Mouse (Mus musculus) MN1 (cell line): ENCODE results near the gene Gm28230.

Experiments
- DNase-seq: peaks from one replicate; pipeline ENCODE4 v3.0.0-alpha.2; 2016; ENCODE audit warnings: low spot score

Gm28230 gene

DNA sequence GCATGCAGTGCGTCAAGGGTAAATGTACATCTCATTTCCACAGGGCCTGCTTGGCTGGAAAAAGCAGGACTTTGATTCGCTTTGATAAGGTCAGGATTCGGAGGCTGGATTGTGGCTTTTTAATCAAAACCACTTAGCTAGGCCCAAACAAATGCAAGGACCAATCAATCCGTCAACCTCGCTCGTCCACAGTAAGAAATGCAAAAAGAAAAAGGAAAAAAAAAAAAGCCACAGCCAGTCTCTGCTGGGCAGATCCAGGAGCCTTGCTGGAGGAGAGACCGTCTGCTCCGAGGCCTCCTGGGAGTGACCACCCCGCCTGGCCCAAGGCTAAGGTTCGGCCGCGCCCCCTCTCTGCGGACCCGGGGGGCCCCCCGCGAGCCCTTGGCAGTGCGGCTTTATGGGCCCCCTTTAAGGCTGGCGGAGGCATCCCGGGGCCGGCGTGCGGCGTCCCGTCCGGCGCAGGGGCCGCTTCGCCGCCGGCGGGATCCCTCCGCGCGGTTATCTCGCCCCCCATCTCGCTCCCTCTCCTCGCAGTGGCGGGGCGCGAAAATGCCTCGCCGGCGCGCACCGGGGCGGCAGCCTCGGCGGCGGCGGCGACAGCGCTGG lies 22.0 kb upstream of the Gm28230 start, which contains the start of gene Hoxd8:
Gene Hoxd8 (plus strand): TSS at position 223 of the 606 bp plus-strand sequence.
- no peak for DNase-seq

GRCm38 (mm10) chr2:74704999-74705466 lies 21.5 kb upstream of the Gm28230 start:
- DNase-seq: no peak

DNA sequence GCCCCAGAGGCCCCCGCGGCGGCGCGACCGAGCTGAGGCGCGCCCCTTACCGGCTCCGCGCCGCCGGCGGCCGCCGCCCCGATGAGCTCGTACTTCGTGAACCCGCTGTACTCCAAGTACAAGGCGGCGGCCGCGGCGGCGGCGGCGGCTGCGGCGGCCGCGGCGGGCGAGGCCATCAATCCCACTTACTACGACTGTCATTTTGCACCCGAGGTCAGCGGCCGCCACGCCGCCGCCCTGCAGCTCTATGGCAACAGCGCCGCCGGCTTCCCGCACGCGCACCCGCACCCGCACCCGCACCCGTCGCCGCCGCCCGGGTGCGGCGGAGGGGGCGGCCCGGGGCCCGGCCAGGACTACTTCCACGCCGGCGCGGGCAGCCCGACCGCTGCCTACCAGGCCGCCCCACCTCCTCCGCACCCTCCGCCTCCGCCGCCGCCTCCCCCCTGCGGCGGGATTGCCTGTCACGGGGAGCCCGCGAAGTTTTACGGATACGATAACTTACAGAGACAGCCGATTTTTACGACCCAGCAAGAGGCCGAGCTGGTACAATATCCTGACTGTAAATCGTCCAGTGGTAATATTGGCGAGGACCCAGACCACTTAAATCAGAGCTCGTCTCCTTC lies 20.9 kb upstream of the Gm28230 start:
- no peak for DNase-seq

DNA sequence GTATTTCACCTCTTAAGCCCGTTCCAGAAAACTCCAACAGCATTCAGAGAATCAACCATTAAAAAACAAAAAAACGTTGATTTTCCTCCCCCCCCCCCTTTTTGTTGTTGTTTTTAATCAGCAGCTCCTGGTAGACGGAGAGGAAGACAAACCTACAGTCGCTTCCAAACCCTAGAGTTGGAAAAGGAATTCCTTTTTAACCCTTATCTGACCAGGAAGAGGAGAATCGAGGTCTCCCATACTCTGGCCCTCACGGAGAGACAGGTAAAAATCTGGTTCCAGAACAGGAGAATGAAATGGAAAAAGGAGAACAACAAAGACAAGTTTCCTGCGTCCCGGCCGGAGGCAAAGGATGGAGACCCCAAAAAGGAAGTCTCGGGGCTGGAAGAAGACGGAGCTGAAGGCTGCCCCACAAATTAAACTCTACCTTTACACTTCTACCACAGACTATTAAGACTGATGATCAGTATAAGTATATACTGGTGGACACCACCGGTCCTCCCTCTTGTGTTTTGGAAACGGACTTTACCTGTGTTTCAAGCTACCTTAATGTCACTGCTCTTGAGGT lies 20.1 kb upstream of the Gm28230 start:
- no peak for DNase-seq

DNA sequence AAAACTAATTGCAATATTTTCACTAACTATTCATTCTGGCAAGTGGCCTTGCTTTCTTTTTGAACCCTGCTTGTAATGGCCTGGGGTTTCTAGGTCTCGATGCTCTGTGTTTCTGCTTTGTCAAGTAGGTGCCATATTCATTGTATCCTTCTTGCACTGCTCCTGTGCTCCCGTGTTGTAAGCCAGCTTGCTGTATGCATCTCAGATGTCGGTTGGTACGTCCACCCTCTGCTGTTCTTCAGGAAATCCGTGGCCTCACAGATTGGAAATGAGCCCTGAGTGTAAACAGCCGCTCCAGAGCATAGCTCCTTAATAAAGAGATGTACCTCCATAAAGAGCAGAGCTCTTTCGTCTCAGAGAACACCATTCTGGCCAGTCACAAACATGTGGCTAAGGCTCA lies 18.9 kb upstream of the Gm28230 start:
- no peak for DNase-seq

DNA sequence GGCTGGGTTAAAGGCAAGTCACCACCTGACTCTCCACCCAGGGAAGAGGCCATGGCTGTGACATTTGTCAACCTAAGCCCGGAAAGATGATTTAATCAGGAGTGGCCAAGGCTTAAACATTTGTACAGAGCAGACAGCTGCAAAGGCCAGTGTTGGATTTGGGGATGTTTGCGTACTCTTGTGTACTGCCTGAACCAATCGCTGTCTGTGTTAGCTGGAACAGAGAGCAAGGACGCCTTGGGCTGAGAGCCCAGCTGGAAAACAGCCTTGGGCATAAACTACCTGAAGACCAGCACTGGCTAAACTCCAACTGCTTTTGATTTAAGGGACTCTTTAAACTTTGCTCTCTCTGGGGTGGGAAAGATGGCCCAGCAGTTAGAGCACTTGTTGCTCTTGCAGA lies 17.9 kb upstream of the Gm28230 start:
- DNase-seq: no peak

DNA sequence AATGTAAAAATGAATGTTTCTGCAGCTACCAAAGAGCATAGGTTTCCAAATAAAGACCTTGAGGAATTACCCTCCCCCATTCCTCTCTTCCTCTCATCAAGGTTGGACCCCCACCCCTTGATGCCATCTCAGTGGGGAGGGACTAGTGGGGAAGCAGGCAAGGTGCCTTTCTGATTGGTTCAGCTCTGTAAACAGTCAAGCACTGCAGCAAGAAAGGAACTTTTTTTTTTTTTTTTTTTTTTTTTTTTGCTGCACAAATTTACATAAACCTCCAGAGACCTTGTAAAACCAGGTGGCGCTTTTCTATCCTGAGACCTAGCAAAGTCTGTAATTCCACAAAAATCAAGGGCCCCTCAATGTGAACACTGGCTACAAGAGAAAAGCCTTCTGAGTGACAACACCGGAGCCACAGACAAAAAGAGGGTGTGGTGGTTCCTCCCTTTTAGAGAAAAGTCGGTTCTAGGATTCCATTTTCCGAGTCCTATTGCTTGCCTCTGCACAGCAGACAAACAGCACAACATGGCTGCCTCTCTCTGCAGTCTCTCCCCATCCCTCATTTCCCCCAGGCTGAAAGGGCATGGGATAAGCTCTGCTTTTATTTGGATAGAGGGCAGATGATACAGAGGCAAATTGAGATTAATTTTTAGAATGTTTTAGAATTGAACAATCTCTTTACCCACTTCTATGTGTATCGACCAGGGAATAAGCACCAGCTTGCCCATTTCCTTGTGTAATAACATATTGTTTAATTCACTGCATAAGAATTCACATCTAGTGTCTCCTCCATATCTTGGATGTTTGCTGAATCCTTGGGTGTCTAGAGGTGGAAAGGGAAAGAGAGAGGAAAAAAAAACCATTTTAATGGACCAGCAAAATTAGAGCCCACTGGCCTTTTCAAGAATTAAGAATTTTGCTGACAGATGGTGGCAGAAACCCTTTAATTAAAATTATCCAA lies 16.8 kb upstream of the Gm28230 start:
- DNase-seq: no peak

DNA sequence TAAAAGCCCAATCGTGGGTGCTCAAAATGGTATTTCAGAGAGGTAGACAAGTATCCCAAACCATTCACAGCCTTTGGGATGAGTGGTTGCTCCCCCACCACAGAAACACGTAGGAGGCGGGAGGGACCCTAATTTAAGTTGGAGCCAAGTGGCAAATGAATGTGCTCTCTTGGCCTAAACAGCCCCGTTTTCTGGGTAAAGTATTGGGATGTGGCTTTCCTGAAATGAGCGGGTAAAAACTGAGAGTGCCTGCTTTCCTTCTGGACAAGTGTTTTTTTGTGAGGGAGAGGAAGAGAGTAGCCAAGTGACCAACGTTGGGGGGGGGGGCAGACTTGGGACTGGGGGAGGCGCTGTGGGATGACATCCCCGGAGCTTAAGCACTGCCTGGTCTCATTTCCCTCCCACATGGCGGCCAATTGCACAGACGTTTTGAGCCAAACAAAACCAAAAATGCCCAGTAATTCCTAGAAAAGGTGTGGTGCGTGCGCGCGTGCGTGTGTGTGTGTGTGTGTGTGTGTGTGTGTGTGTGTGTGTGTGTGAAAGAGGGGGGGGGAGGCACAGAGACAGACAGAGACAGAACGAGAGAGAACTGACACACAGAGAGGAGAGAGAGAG lies 15.5 kb upstream of the Gm28230 start:
- DNase-seq: no peak

- no peak for DNase-seq
These were observed 14.6 kb upstream of the Gm28230 start, which contains the start of the genes Hoxd3 and Hoxd4 for GRCm38 (mm10) chr2:74711721-74712621. Gene Hoxd3 (plus strand): TSS chr2:74711927. Gene Hoxd4 (plus strand): TSS chr2:74711929.

- DNase-seq: no peak
These were observed 13.0 kb upstream of the Gm28230 start for GRCm38 (mm10) chr2:74713239-74714150.

DNA sequence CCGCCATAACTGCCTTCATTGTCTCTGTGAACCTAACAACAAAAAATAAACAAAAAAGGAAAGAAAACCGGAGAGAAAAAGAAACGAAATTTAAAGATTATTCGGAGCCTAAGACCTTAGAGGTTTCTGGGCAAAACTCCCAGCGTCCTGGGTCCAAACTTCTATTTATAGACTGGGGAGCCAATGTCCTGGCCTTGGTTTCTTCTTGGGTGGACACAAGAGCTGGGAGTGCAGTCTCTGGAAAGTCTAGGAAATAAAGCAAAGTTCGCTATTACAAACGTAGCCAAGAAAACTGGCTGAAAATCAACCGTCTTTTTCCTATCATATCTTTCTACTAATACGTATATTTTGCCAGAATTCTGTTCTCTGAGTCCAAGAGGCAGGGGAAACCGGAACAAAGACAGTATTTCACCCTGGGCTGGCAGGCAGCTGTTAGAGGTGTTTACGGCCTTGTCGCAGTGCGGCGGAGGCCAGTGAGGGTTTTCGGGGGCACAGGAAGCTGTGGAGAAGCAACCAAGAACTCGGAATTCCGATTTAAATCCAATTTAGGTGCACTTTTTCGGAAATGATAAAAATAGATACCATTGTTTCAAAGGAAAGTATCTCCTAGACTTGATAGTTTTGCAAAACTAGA lies 12.3 kb upstream of the Gm28230 start:
- DNase-seq: no peak

- no peak for DNase-seq
These were observed 11.6 kb upstream of the Gm28230 start for GRCm38 (mm10) chr2:74714881-74715280.

DNA sequence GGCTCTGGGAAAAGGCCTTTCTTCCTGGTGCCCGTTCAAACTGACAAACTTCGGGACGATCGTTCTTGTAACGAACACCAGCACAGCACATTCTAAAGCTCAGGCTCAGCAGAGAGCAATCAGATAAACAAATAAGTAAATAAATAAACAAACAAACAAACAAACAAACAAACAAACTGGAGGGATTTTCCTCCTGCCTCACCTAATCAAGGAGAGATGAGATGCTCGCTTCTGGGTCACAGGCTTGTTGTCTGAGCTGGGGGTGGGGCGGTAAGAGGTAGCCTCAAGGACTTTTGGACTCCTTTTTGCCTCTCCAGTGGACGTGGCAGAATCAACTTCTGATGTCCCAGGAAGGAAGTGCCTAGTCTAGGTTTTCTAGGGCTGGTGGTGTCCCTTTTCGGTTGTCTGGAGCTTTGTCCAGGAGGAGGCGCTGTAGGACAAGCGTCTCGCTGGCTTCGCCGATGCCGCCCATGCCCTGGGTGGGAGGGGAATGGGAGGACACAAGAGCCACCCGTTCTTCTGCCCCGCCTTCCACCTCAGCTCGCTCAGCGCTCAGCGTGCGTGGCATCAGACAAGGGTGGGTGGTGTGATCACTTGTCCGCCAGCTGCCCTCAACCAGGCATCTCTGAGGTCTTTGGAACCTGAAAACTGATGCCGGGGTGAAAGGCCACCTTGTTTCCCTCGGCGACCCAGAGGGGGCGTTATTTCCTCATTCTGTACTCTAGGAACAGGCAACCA lies 10.9 kb upstream of the Gm28230 start:
- peak; percentile 64 for DNase-seq

DNA sequence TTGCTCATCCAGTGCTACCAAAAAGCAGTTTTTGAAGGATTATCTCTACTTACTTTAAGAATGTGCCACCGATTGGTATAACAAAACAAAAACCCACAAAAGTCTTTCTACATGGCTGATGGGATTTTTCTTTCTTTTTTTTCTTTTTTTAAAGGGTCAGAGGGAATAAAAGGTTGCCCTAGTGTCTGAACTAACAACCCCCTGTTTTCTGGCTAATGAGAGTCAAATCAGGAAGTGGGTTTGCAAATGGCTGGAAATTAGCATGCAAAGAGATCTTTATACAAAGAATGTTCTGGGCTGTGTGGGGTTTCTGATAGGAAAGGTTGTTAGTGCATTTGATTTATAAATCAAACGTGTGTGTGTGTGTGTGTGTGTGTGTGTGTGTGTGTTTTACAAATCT lies 6.1 kb upstream of the Gm28230 start:
- DNase-seq: no peak

- DNase-seq: no peak
These were observed 5.5 kb upstream of the Gm28230 start for GRCm38 (mm10) chr2:74720955-74721491.

- no peak for DNase-seq
These were observed 4.6 kb upstream of the Gm28230 start for GRCm38 (mm10) chr2:74721882-74722281.

- DNase-seq: no peak
These were observed 3.6 kb upstream of the Gm28230 start for GRCm38 (mm10) chr2:74722949-74723348.
